Mouse (Mus musculus): ENCODE results near the gene Cd300a.

- peak; percentile 75 for TF ChIP-seq CTCF (IDR thresholded peaks at IDR 0.05; ENCODE audit: low read depth, low read length)
- TF ChIP-seq POLR2A (IDR thresholded peaks at IDR 0.05; ENCODE audit: borderline replicate concordance, low read depth, low read length), result no peak
Observed at GRCm38 (mm10) chr11:114912847-114913246, 23.0 kb downstream of the Cd300a start.

All from bone marrow macrophage, adult 2 months (primary cell).